Mouse (Mus musculus) bone marrow macrophage, adult 2 months (primary cell): ENCODE results near the gene Itih2.

ENCODE experiments used
- CTCF ChIP-seq: IDR thresholded peaks from 2 replicates; pipeline ENCODE4 v1.5.1; 2012; ENCODE audit warnings: low read depth, mild to moderate bottlenecking, low read length, moderate library complexity
- POLR2A ChIP-seq: IDR thresholded peaks from 2 replicates; pipeline ENCODE4 v1.6.1; 2012; ENCODE audit warnings: mild to moderate bottlenecking, low read depth, low read length, borderline replicate concordance

DNA sequence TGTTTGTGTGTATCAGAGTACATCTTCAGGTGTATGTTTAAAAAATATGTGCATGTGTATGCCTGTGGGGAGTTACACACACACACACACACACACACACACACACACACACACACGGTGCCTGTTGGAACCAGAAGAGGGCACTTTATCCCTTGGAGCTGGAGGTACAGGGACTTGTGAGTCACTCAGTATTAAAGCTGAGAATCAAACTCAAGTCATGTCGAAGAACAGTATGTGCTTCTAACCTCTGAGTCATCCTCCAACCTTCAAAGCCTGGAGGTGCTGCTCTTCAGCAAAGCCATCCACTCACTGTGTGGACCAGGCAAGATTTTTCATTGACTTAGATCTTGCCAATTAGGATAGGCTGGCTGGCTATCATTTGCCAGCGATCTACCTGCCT is 9.4 kb downstream of the Itih2 start:
- no peak for TF ChIP-seq POLR2A
- TF ChIP-seq CTCF, result no peak
